Mouse (Mus musculus) kidney, postnatal 0 days (tissue): ENCODE results near the gene Plscr3. TPM values are rescaled to one million over a fixed set of nuclear protein-coding genes. Genes with fewer than 3 reads are reported as not detected.
A peak's percentile ranks its signal among the peaks of the same experiment; 100 is the strongest.

Source experiments
- ATAC-seq: fragments of 200-750 bp; cut with Nextera tagmentation; replicated peaks from 2 replicates; pipeline ENCODE4 v1.8.0; 2017; ENCODE audit warnings: low read depth, moderate number of reproducible peaks, moderate TSS enrichment, moderate library complexity; ENCODE audit not compliant: low FRiP score
- DNase-seq: peaks from one replicate; pipeline ENCODE4 v3.0.0-alpha.2; 2016; ENCODE audit warnings: low spot score
- H3K27ac ChIP-seq: fragments of 300-500 bp; sonication (generic); 2 replicates; pipeline ENCODE4 v1.5.1; 2014; ENCODE audit warnings: mild to moderate bottlenecking
- H3K27me3 ChIP-seq: fragments of 300-500 bp; sonication (generic); 2 replicates; pipeline ENCODE4 v1.6.1; 2014; ENCODE audit warnings: low read length, mixed read lengths; ENCODE audit not compliant: insufficient read depth
- H3K36me3 ChIP-seq: fragments of 300-500 bp; sonication (generic); 2 replicates; pipeline ENCODE4 v1.6.1; 2014; ENCODE audit warnings: low read length, mixed read lengths; ENCODE audit not compliant: insufficient read depth
- H3K4me1 ChIP-seq: fragments of 300-500 bp; sonication (generic); replicated peaks from 2 replicates; pipeline ENCODE4 v1.6.1; 2014; ENCODE audit warnings: antibody characterized with exemption, low read length, mixed read lengths; ENCODE audit not compliant: insufficient read depth
- H3K4me2 ChIP-seq: fragments of 300-500 bp; sonication (generic); 2 replicates; pipeline ENCODE4 v1.6.1; 2014; ENCODE audit warnings: mild to moderate bottlenecking, low read length, moderate library complexity, mixed read lengths
- H3K4me3 ChIP-seq: fragments of 300-500 bp; sonication (generic); replicated peaks from 2 replicates; pipeline ENCODE4 v1.5.1; 2014; ENCODE audit warnings: low read depth, low read length
- H3K9ac ChIP-seq: fragments of 300-500 bp; sonication (generic); 2 replicates; pipeline ENCODE4 v1.6.1; 2014; ENCODE audit warnings: low read depth, low read length
- H3K9me3 ChIP-seq: fragments of 300-500 bp; sonication (generic); replicated peaks from 2 replicates; pipeline ENCODE4 v1.6.1; 2016; ENCODE audit warnings: low read length, inconsistent platforms, mixed read lengths
- CTCF ChIP-seq: IDR thresholded peaks from 2 replicates; pipeline ENCODE4 v1.5.1; 2016; ENCODE audit warnings: antibody characterized with exemption, low read depth, mild to moderate bottlenecking, moderate library complexity
- WGBS: fragments of 180-500 bp; shearing (Covaris S2); extraction: QIAGEN DNeasy Blood & Tissue Kit; methylation state at CpG from one replicate; pipeline ENCODE4 v1.1.7; 2014; 5-methylcytosine and 5-hydroxymethylcytosine counted together
- polyA plus RNA-seq: library from polyadenylated mRNA; unstranded; fragments of >200 nt; fragmentation: Nextera tagmentation; extraction: Ambion mirVana; gene quantifications from 2 replicates; pipeline ENCODE4 v1.2.1, GENCODE M21; 2015

The Plscr3 gene
- polyA plus RNA-seq, 1 experiment from 2014 or later: 96.4 TPM

- Histone ChIP-seq H3K9me3 (no peaks in the 10 kb centered on the region), H3K27me3 (no peaks in the 10 kb centered on the region), H3K36me3 (no peaks in the 10 kb centered on the region), H3K4me2 (no peak overlapping the region), H3K4me3 (no peak overlapping the region), H3K9ac (no peak overlapping the region), H3K27ac (no peak overlapping the region), H3K4me1 (no peaks in the 10 kb centered on the region)
- ATAC-seq: no peak
- TF ChIP-seq CTCF: no peak
- DNase-seq: no peak
- 87% methylated on average over 7 of the region's 7 CpGs for WGBS
These were observed 25.6 kb downstream of the Plscr3 start for GRCm38 (mm10) chr11:69871822-69872221.

- no peak overlapping the region for H3K4me3 ChIP-seq
- H3K27ac ChIP-seq: no peak overlapping the region
- 71% methylated on average over 4 of the region's 4 CpGs for WGBS
- ATAC-seq (no peak), DNase-seq (no peak)
- no peaks in the 10 kb centered on the region for H3K27me3 ChIP-seq
- no peak for TF ChIP-seq CTCF
- H3K9ac ChIP-seq: no peak overlapping the region
- H3K9me3 ChIP-seq: no peaks in the 10 kb centered on the region
- peaks cover 4% of the 10 kb centered on the region; the same call in 1 of the 2 replicates for H3K4me1 ChIP-seq
- no peaks in the 10 kb centered on the region for H3K36me3 ChIP-seq
- H3K4me2 ChIP-seq: no peak overlapping the region
These were observed 26.3 kb downstream of the Plscr3 start for GRCm38 (mm10) chr11:69872451-69872850.

GRCm38 (mm10) chr11:69876186-69876585 lies 30.0 kb downstream of the Plscr3 start:
- H3K27me3 ChIP-seq: no peaks in the 10 kb centered on the region
- no peak overlapping the region for H3K4me3 ChIP-seq
- ATAC-seq (no peak), DNase-seq (peak; percentile 69)
- no peak overlapping the region for H3K9ac ChIP-seq
- peaks cover 21% of the 10 kb centered on the region for H3K4me1 ChIP-seq
- H3K36me3 ChIP-seq: no peaks in the 10 kb centered on the region
- 48% methylated on average over 7 of the region's 7 CpGs for WGBS
- peak; percentile 18; the same call in 1 of the 2 replicates for TF ChIP-seq CTCF
- H3K27ac ChIP-seq: 0 out of 2 replicates have a peak overlapping the region, but pooled peaks have one; percentile 25
- no peaks in the 10 kb centered on the region for H3K9me3 ChIP-seq
- H3K4me2 ChIP-seq: no peak overlapping the region

- DNase-seq (peak; percentile 95), ATAC-seq (peak; percentile 43)
- Histone ChIP-seq H3K4me2 (peak overlapping the region; percentile 9; the same call in 1 of the 2 replicates), H3K9me3 (no peaks in the 10 kb centered on the region), H3K4me1 (peaks cover 27% of the 10 kb centered on the region), H3K4me3 (no peak overlapping the region), H3K27me3 (no peaks in the 10 kb centered on the region), H3K36me3 (no peaks in the 10 kb centered on the region), H3K9ac (no peak overlapping the region), H3K27ac (0 out of 2 replicates have a peak overlapping the region, but pooled peaks have one; percentile 25)
- peak; percentile 97 for TF ChIP-seq CTCF
- 5% methylated on average over 12 of the region's 12 CpGs for WGBS
These were observed 30.7 kb downstream of the Plscr3 start for GRCm38 (mm10) chr11:69876867-69877266.

- Histone ChIP-seq H3K4me1 (peaks cover 27% of the 10 kb centered on the region), H3K4me3 (no peak within 1 kb of the TSS), H3K36me3 (no peaks in the 10 kb centered on the region), H3K4me2 (peak within 1 kb of the TSS; percentile 82), H3K9me3 (no peaks in the 10 kb centered on the region), H3K9ac (no peak within 1 kb of the TSS), H3K27ac (0 out of 2 replicates have a peak within 1 kb of the TSS, but pooled peaks have one; percentile 25), H3K27me3 (no peaks in the 10 kb centered on the region)
- 84% methylated on average over 11 of the region's 11 CpGs for WGBS
- ATAC-seq (no peak), DNase-seq (no peak)
- no peak for TF ChIP-seq CTCF
These were observed 31.7 kb downstream of the Plscr3 start, which contains the start of gene Tmem95 for GRCm38 (mm10) chr11:69877878-69878277. Gene Tmem95, minus strand, starts transcription at chr11:69878018.

- TF ChIP-seq CTCF: no peak
- WGBS: 90% methylated on average over 3 of the region's 3 CpGs
- Histone ChIP-seq H3K36me3 (no peaks in the 10 kb centered on the region), H3K4me3 (no peak overlapping the region), H3K9ac (no peak overlapping the region), H3K27me3 (no peaks in the 10 kb centered on the region), H3K9me3 (no peaks in the 10 kb centered on the region), H3K27ac (no peak overlapping the region), H3K4me2 (0 out of 2 replicates have a peak overlapping the region, but pooled peaks have one; percentile 82), H3K4me1 (peaks cover 27% of the 10 kb centered on the region)
- no peak for DNase-seq
- ATAC-seq: no peak
These were observed 32.2 kb downstream of the Plscr3 start for GRCm38 (mm10) chr11:69878399-69878798.

GRCm38 (mm10) chr11:69878952-69879351 lies 32.8 kb downstream of the Plscr3 start:
- DNase-seq: no peak
- Histone ChIP-seq H3K27me3 (no peaks in the 10 kb centered on the region), H3K4me2 (peak overlapping the region; percentile 82), H3K27ac (no peak overlapping the region), H3K9ac (peak overlapping the region; percentile 59; the same call in 1 of the 2 replicates), H3K36me3 (no peaks in the 10 kb centered on the region), H3K9me3 (no peaks in the 10 kb centered on the region), H3K4me1 (peaks cover 27% of the 10 kb centered on the region), H3K4me3 (peak overlapping the region; percentile 46)
- WGBS: 80% methylated on average over 6 of the region's 6 CpGs
- TF ChIP-seq CTCF: no peak
- no peak for ATAC-seq
